Mouse (Mus musculus) limb, embryonic 15.5 days (tissue): ENCODE measurements around the gene Pradc1. TPM values are rescaled to one million over a fixed set of nuclear protein-coding genes. Genes with fewer than 3 reads are reported as not detected.
A peak's percentile ranks its signal among the peaks of the same experiment; 100 is the strongest.

Source experiments
- ATAC-seq: fragments of 200-750 bp; cut with Nextera tagmentation; 2 replicates; pipeline ENCODE4 v1.8.0; 2017; ENCODE audit warnings: low read depth, moderate TSS enrichment; ENCODE audit not compliant: insufficient number of reproducible peaks, low FRiP score, low TSS enrichment
- H3K27ac ChIP-seq: fragments of 300-500 bp; sonication (generic); 2 replicates; pipeline ENCODE4 v1.5.1; 2015; ENCODE audit warnings: moderate library complexity, mild to moderate bottlenecking, inconsistent platforms
- H3K27me3 ChIP-seq: fragments of 300-500 bp; sonication (generic); 2 replicates; pipeline ENCODE4 v1.6.1; 2015; ENCODE audit warnings: inconsistent platforms
- H3K36me3 ChIP-seq: fragments of 300-500 bp; sonication (generic); 2 replicates; pipeline ENCODE4 v1.6.1; 2015; ENCODE audit warnings: inconsistent platforms
- H3K4me1 ChIP-seq: fragments of 300-500 bp; sonication (generic); 2 replicates; pipeline ENCODE4 v1.6.1; 2015; ENCODE audit warnings: inconsistent platforms
- H3K4me2 ChIP-seq: fragments of 300-500 bp; sonication (generic); 2 replicates; pipeline ENCODE4 v1.6.1; 2015; ENCODE audit warnings: mild to moderate bottlenecking, inconsistent platforms
- H3K4me3 ChIP-seq: fragments of 300-500 bp; sonication (generic); 2 replicates; pipeline ENCODE4 v1.5.1; 2015; ENCODE audit warnings: mild to moderate bottlenecking, inconsistent platforms
- H3K9ac ChIP-seq: fragments of 300-500 bp; sonication (generic); 2 replicates; pipeline ENCODE4 v1.6.1; 2015; ENCODE audit warnings: inconsistent platforms
- H3K9me3 ChIP-seq: fragments of 300-500 bp; sonication (generic); 2 replicates; pipeline ENCODE4 v1.6.1; 2016; ENCODE audit warnings: inconsistent platforms
- WGBS: fragments of 180-500 bp; shearing (Covaris S2); methylation state at CpG from one replicate; pipeline ENCODE4 v1.1.7; 2015; 5-methylcytosine and 5-hydroxymethylcytosine counted together
- polyA plus RNA-seq: library from polyadenylated mRNA; unstranded; fragments of >200 nt; fragmentation: Nextera tagmentation; extraction: Ambion mirVana; gene quantifications from 2 replicates; pipeline ENCODE4 v1.2.1, GENCODE M21; 2015

Pradc1 gene
- polyA plus RNA-seq, 1 experiment from 2014 or later: 37.2 TPM

- no peak for ATAC-seq
- Histone ChIP-seq H3K27ac (no peak overlapping the region), H3K27me3 (peaks cover 14% of the 10 kb centered on the region), H3K4me3 (no peak overlapping the region), H3K9me3 (no peaks in the 10 kb centered on the region), H3K36me3 (no peaks in the 10 kb centered on the region), H3K4me1 (peaks cover 6% of the 10 kb centered on the region), H3K9ac (no peak overlapping the region), H3K4me2 (no peak overlapping the region)
- WGBS: 67% methylated on average over 2 of the region's 2 CpGs
These were observed 32.6 kb downstream of the Pradc1 start for GRCm38 (mm10) chr6:85419150-85419549.

DNA sequence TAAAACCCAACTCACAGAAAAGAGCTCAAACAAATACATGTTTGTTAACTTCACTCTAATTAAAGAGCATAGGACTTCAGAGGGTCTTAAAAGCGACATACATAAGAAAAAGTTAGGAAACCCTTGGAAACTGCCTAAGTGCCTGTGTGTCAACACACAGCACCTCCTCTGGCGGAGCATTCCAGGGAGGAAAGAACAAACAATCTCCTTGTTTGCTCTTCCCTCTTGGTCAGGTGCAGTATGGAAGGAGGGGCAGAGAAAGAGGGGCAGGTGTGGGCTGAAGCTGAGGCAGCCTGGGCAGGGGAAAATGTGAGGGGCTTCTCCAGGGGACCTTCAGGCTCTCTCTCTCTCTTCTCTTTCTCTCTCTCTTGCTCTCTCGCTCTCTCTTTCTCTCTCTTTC is 35.9 kb downstream of the Pradc1 start:
- ATAC-seq: no peak
- Histone ChIP-seq H3K4me3 (no peak overlapping the region), H3K27me3 (no peaks in the 10 kb centered on the region), H3K36me3 (no peaks in the 10 kb centered on the region), H3K4me2 (no peak overlapping the region), H3K9ac (no peak overlapping the region), H3K9me3 (no peaks in the 10 kb centered on the region), H3K4me1 (no peaks in the 10 kb centered on the region), H3K27ac (no peak overlapping the region)
- WGBS: 50% methylated on average over 3 of the region's 3 CpGs

DNA sequence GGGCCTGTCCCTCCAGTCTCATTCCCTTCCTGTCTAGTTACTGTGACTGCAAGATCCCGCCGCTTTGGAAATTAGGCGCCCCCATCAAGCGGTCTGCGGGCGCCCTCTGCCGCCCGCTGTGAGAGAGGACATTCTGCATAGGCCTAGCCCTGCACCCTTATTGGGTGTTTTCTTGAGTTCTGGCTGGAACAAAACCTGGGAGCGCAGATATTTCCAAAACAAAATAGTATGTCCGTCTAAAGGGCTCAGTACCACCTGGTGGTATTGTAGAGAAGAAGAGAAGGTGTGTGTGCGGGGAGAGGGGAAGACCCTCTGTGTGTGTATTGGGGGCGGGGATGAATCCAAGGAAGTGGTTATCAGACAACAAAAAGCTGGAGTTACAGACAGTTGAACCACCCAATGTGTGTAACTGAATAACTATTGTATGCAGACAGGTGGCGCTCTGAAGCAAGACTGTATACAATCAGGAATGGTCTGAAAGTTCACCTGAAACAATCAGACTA is 40.9 kb downstream of the Pradc1 start:
- H3K27me3 ChIP-seq: peaks cover 42% of the 10 kb centered on the region
- H3K27ac ChIP-seq: no peak overlapping the region
- H3K36me3 ChIP-seq: no peaks in the 10 kb centered on the region
- H3K4me1 ChIP-seq: peaks cover 6% of the 10 kb centered on the region
- no peak overlapping the region for H3K4me3 ChIP-seq
- 12% methylated on average over 13 of the region's 13 CpGs for WGBS
- ATAC-seq: peak; percentile 63; the same call in 1 of the 2 replicates
- no peaks in the 10 kb centered on the region for H3K9me3 ChIP-seq
- H3K4me2 ChIP-seq: no peak overlapping the region
- no peak overlapping the region for H3K9ac ChIP-seq

DNA sequence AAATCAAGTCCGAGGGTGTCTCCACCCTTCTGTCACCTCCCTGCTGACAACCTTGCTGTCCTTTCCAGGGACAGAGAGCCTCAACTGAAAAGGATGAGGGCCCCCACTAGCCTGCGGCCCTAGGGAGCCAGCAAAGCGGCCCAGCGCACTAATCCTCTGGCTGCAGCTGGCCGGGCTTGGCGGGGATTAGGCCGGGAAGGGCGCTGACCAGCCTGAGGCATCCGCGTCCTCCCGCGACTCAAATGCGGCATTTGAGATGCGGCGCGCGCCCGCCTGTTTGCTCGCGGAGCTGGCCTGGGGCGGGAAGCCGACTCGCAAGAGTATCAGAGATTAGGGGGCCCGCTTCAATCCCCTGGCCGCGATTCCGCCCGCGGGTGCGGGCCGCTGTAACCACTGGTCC is 42.8 kb downstream of the Pradc1 start:
- ATAC-seq: no peak
- WGBS: 4% methylated on average over 31 of the region's 31 CpGs
- H3K27me3 ChIP-seq: peaks cover 47% of the 10 kb centered on the region

GRCm38 (mm10) chr6:85403039-85403438 is 48.7 kb downstream of the Pradc1 start:
- Histone ChIP-seq H3K4me1 (no peaks in the 10 kb centered on the region), H3K36me3 (no peaks in the 10 kb centered on the region), H3K4me3 (no peak overlapping the region), H3K27me3 (peaks cover 21% of the 10 kb centered on the region), H3K4me2 (no peak overlapping the region), H3K27ac (no peak overlapping the region), H3K9me3 (no peaks in the 10 kb centered on the region), H3K9ac (no peak overlapping the region)
- no peak for ATAC-seq
- 77% methylated on average over 10 of the region's 10 CpGs for WGBS

More for the DNA sequence above, 42.8 kb downstream of the Pradc1 start:
- peak overlapping the region; percentile 24; the same call in 1 of the 2 replicates for H3K4me2 ChIP-seq
- H3K9me3 ChIP-seq: no peaks in the 10 kb centered on the region
- no peaks in the 10 kb centered on the region for H3K36me3 ChIP-seq
- peak overlapping the region; percentile 5; the same call in 1 of the 2 replicates for H3K4me3 ChIP-seq
- H3K27ac ChIP-seq: no peak overlapping the region
- H3K4me1 ChIP-seq: peaks cover 6% of the 10 kb centered on the region
- H3K9ac ChIP-seq: no peak overlapping the region

DNA sequence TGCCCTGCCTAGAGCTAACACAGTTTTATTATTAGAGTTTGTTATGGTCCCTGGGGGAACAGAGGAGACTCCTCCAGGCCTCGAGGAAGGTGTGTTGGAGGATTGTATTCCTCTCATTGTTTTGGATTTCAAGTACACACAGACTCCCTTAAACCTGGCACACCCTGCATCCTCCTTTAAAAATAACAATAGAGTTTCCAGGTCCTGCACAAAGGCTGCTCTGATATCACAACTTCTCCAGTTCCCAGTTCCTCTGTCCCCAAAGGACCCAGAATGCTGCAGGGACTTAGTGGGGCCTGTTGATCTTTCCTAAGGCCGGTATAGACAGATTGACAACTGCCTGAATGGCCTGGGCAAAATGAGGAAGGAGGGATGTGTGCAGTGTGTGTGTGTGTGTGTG is 49.2 kb downstream of the Pradc1 start:
- no peaks in the 10 kb centered on the region for H3K9me3 ChIP-seq
- H3K27ac ChIP-seq: no peak overlapping the region
- 38% methylated on average over 2 of the region's 2 CpGs for WGBS
- H3K4me3 ChIP-seq: no peak overlapping the region
- H3K4me1 ChIP-seq: no peaks in the 10 kb centered on the region
- no peak overlapping the region for H3K9ac ChIP-seq
- no peaks in the 10 kb centered on the region for H3K36me3 ChIP-seq
- no peak overlapping the region for H3K4me2 ChIP-seq
- ATAC-seq: no peak
- H3K27me3 ChIP-seq: peaks cover 17% of the 10 kb centered on the region

DNA sequence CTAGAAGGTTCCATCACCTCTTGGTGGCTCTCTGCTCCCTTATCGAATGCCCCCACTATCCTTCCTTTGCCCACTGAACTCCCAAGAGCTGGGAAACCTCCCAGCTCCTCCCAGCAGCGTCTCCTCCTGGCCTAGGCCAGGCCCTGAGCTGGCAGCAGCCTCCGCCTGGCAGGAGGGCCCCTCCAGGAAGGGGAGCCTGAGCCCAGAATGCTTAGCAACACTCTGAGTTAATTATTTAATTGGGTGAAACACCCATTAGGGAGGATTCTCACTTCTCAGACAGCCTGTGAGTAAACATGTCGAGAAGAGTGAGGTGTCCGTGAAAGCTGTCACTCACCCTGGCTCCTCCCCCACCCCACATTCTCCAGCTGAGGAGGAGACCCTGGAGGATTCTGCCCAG is 52.1 kb downstream of the Pradc1 start:
- no peak overlapping the region for H3K9ac ChIP-seq
- H3K4me1 ChIP-seq: no peaks in the 10 kb centered on the region
- no peak for ATAC-seq
- H3K27me3 ChIP-seq: 0 out of 2 replicates have a peak, but pooled peaks cover 5% of the 10 kb centered on the region
- H3K4me3 ChIP-seq: no peak overlapping the region
- H3K27ac ChIP-seq: no peak overlapping the region
- WGBS: 22% methylated on average over 5 of the region's 5 CpGs
- H3K9me3 ChIP-seq: no peaks in the 10 kb centered on the region
- H3K4me2 ChIP-seq: no peak overlapping the region
- H3K36me3 ChIP-seq: no peaks in the 10 kb centered on the region

GRCm38 (mm10) chr6:85397165-85397564 is 54.6 kb downstream of the Pradc1 start:
- H3K9me3 ChIP-seq: no peaks in the 10 kb centered on the region
- H3K27me3 ChIP-seq: no peaks in the 10 kb centered on the region
- no peaks in the 10 kb centered on the region for H3K4me1 ChIP-seq
- no peak overlapping the region for H3K4me2 ChIP-seq
- no peak overlapping the region for H3K27ac ChIP-seq
- 28% methylated on average over 1 of the region's 1 CpGs for WGBS
- ATAC-seq: no peak
- no peak overlapping the region for H3K4me3 ChIP-seq
- H3K9ac ChIP-seq: no peak overlapping the region
- H3K36me3 ChIP-seq: no peaks in the 10 kb centered on the region

Other genes starting within 250 kb of the Pradc1 start
- 6.3 and 7.1 TPM in 2 replicates for gene Sfxn5, start 118.5 kb downstream of the Pradc1 start, polyA plus RNA-seq
- gene Rab11fip5, start 77.3 kb downstream of the Pradc1 start, polyA plus RNA-seq: 21.7 and 24.8 TPM in 2 replicates
- not detected in 2 replicates for gene Noto, start 28.1 kb downstream of the Pradc1 start, polyA plus RNA-seq
- gene Smyd5, start 20.0 kb downstream of the Pradc1 start, polyA plus RNA-seq: 48.8 and 50.3 TPM in 2 replicates
- gene Cct7, start 456 bp downstream of the Pradc1 start, polyA plus RNA-seq: 407 and 425 TPM in 2 replicates
- gene Fbxo41, start 51.0 kb upstream of the Pradc1 start, polyA plus RNA-seq: 0.29 and 0.30 TPM in 2 replicates
- gene Egr4, start 61.6 kb upstream of the Pradc1 start, polyA plus RNA-seq: not detected in 2 replicates
- gene Alms1, start 135.6 kb upstream of the Pradc1 start, polyA plus RNA-seq: 2.7 and 4.3 TPM in 2 replicates